Mouse (Mus musculus) liver, adult 10 weeks (tissue): ENCODE results near the gene Svs2. TPM values are rescaled to one million over a fixed set of nuclear protein-coding genes. Genes with fewer than 3 reads are reported as not detected.

Experiments used
- polyA plus RNA-seq: library from polyadenylated mRNA; stranded (reverse); fragments of 350-450 nt; fragmentation: Illumina TruSeq; extraction: RNeasy Lipid Tissue Mini Kit (QIAGEN cat#74804); gene quantifications from one replicate; pipeline ENCODE4 v1.2.3, GENCODE M21; 2014; ENCODE audit warnings: low read depth, low replicate concordance

The Svs2 gene
- polyA plus RNA-seq = not detected

GRCm38 (mm10) chr2:164238366-164238765, at the start of gene Svs2:
Svs2 (minus strand) TSS chr2:164238466.

GRCm38 (mm10) chr2:164278359-164278758, 40.1 kb upstream of the Svs2 start, which contains the start of gene Svs4:
Svs4 (minus strand) TSS chr2:164278459.

GRCm38 (mm10) chr2:164256540-164256939, 18.3 kb upstream of the Svs2 start, which contains the start of gene Svs3b:
Svs3b (minus strand) TSS chr2:164256640.

GRCm38 (mm10) chr2:164221522-164221921, 16.7 kb downstream of the Svs2 start, which contains the start of gene Wfdc15b:
Wfdc15b (minus strand) TSS chr2:164221660.

GRCm38 (mm10) chr2:164199626-164200327, 38.5 kb downstream of the Svs2 start, which contains the start of gene Wfdc15a:
Wfdc15a (minus strand) TSS chr2:164200130.

GRCm38 (mm10) chr2:164190576-164190975, 47.7 kb downstream of the Svs2 start, which contains the start of gene Wfdc12:
Wfdc12 (minus strand) TSS chr2:164190608.

Other genes with a start within 250 kb of the Svs2 start
- 91.6 TPM for gene Ywhab, start 243.5 kb downstream of the Svs2 start, polyA plus RNA-seq
- not detected for gene Pabpc1l, start 213.0 kb downstream of the Svs2 start, polyA plus RNA-seq
- gene Stk4, start 168.1 kb downstream of the Svs2 start, polyA plus RNA-seq = 24.6 TPM
- 3.7 TPM for gene Tomm34, start 167.3 kb downstream of the Svs2 start, polyA plus RNA-seq
- gene Kcns1, start 67.4 kb downstream of the Svs2 start, polyA plus RNA-seq = not detected
- gene Wfdc5, start 55.7 kb downstream of the Svs2 start, polyA plus RNA-seq = not detected
- gene Wfdc12, start 47.9 kb downstream of the Svs2 start, polyA plus RNA-seq = not detected
- gene Wfdc15a, start 38.3 kb downstream of the Svs2 start, polyA plus RNA-seq = not detected
- gene Wfdc15b, start 16.8 kb downstream of the Svs2 start, polyA plus RNA-seq = not detected
- gene Svs3b, start 18.2 kb upstream of the Svs2 start, polyA plus RNA-seq = not detected
- not detected for gene Svs4, start 40.0 kb upstream of the Svs2 start, polyA plus RNA-seq
- gene Svs3a, start 50.8 kb upstream of the Svs2 start, polyA plus RNA-seq = not detected
- not detected for gene Svs6, start 78.3 kb upstream of the Svs2 start, polyA plus RNA-seq
- not detected for gene Svs5, start 94.3 kb upstream of the Svs2 start, polyA plus RNA-seq
- 0.66 TPM for gene Slpi, start 150.6 kb upstream of the Svs2 start, polyA plus RNA-seq
- gene Rbpjl, start 164.7 kb upstream of the Svs2 start, polyA plus RNA-seq = not detected
- gene Matn4, start 166.7 kb upstream of the Svs2 start, polyA plus RNA-seq = not detected
- gene Sdc4, start 205.4 kb upstream of the Svs2 start, polyA plus RNA-seq = 223 TPM
- 7.8 TPM for gene Sys1, start 218.5 kb upstream of the Svs2 start, polyA plus RNA-seq
- gene Gm20458, start 222.5 kb upstream of the Svs2 start, polyA plus RNA-seq = not detected
- not detected for gene Trp53tg5, start 235.3 kb upstream of the Svs2 start, polyA plus RNA-seq
- 2.1 TPM for gene Dbndd2, start 247.6 kb upstream of the Svs2 start, polyA plus RNA-seq